ENCODE assay signal across 23 mouse cellular contexts in genomic region chr2:5388381-5388780, GRCm38 (mm10).
A peak's percentile ranks its signal among the peaks of the same experiment; 100 is the strongest.
DNase-seq lines count a peak whose midpoint lies in the region; ATAC-seq and TF ChIP-seq lines count a peak whose summit lies in the region.
"Had no signal": no experiment of that assay in that cellular context is flagged by ENCODE, and none has a peak within 500 bp of the region (broad histone marks: within the 10 kb centered on the region; RNA-seq: fewer than 3 reads in every experiment).

No protein-coding gene starts in this region.

- TF ChIP-seq POLR2A in olfactory bulb, adult 2 months (IDR thresholded peaks at IDR 0.05; ENCODE audit: insufficient read depth, low read depth, low read length), result no peak

- no peak overlapping the region for H3K27ac ChIP-seq in forebrain, embryonic 12.5 days
- H3K27ac ChIP-seq in forebrain, embryonic 15.5 days (replicated peaks), result no peak overlapping the region
- H3K27ac ChIP-seq in layer of hippocampus, adult 2 months, result peak overlapping the region; percentile 19; the same call in 1 of the 2 replicates
- 0 out of 2 replicates have a peak overlapping the region, but pooled peaks have one; percentile 25 for H3K27ac ChIP-seq in olfactory bulb, adult 2 months (ENCODE audit: insufficient read depth, low read depth, low read length)
- H3K27ac ChIP-seq: embryonic facial prominence, embryonic 12.5 days; embryonic facial prominence, embryonic 15.5 days; forebrain, embryonic 10.5 days; forebrain, embryonic 13.5 days had no signal

- peaks cover 3% of the 10 kb centered on the region; the same call in 1 of the 2 replicates for H3K4me1 ChIP-seq in forebrain, embryonic 12.5 days
- H3K4me1 ChIP-seq in forebrain, embryonic 15.5 days, result peaks cover 5% of the 10 kb centered on the region; the same call in 1 of the 2 replicates
- H3K4me1 ChIP-seq in olfactory bulb, adult 2 months (ENCODE audit: control insufficient read depth, insufficient read depth, low read length), result peaks cover 5% of the 10 kb centered on the region
- H3K4me1 ChIP-seq: embryonic facial prominence, embryonic 12.5 days; embryonic facial prominence, embryonic 15.5 days; forebrain, embryonic 10.5 days had no signal

- H3K4me3 ChIP-seq in forebrain, embryonic 12.5 days (replicated peaks), result no peak overlapping the region
- no peak overlapping the region for H3K4me3 ChIP-seq in forebrain, embryonic 15.5 days
- no peak overlapping the region for H3K4me3 ChIP-seq in layer of hippocampus, adult 2 months
- H3K4me3 ChIP-seq in olfactory bulb, adult 2 months (ENCODE audit: insufficient read depth, low read depth, low read length), result no peak overlapping the region
- H3K4me3 ChIP-seq: embryonic facial prominence, embryonic 12.5 days; embryonic facial prominence, embryonic 15.5 days; erythroblast, embryonic 14.5 days; forebrain, embryonic 10.5 days; forebrain, embryonic 13.5 days had no signal

- no peaks in the 10 kb centered on the region for H3K9me3 ChIP-seq in forebrain, embryonic 12.5 days
- H3K9me3 ChIP-seq in forebrain, embryonic 15.5 days, result no peaks in the 10 kb centered on the region
- H3K9me3 ChIP-seq: embryonic facial prominence, embryonic 12.5 days; embryonic facial prominence, embryonic 15.5 days; forebrain, embryonic 10.5 days; forebrain, embryonic 13.5 days had no signal

- no peak for TF ChIP-seq CTCF in layer of hippocampus, adult 2 months (conservative IDR thresholded peaks at IDR 0.05)
- no peak for TF ChIP-seq CTCF in olfactory bulb, adult 2 months (IDR thresholded peaks at IDR 0.05; ENCODE audit: insufficient read depth, low read depth, low read length)

- 86% methylated on average over 7 of the region's 7 CpGs for WGBS in forebrain, embryonic 12.5 days
- 70% methylated on average over 7 of the region's 7 CpGs for WGBS in forebrain, embryonic 15.5 days
- WGBS in olfactory bulb, adult 2 months, result 22% methylated on average over 7 of the region's 7 CpGs

- no peaks in the 10 kb centered on the region for H3K27me3 ChIP-seq in forebrain, embryonic 12.5 days
- no peaks in the 10 kb centered on the region for H3K27me3 ChIP-seq in forebrain, embryonic 15.5 days
- H3K27me3 ChIP-seq: embryonic facial prominence, embryonic 12.5 days; embryonic facial prominence, embryonic 15.5 days; forebrain, embryonic 13.5 days; Patski had no signal

- no peak for DNase-seq in layer of hippocampus, adult 2 months (ENCODE audit: low spot score in 2 of 2)
- DNase-seq in layer of hippocampus, postnatal 25 days (ENCODE audit: extremely low spot score in 1 of 2, low spot score in 1 of 2), result no peak
- DNase-seq in brain, adult 2 months (ENCODE audit: low read depth, low spot score), result peak; percentile 54
- no peak for DNase-seq in embryo, embryonic 9.5 days (ENCODE audit: extremely low spot score)
- no peak for DNase-seq in right cerebral cortex, postnatal 14 days
- DNase-seq: adrenal gland, adult 8-10 months; adrenal gland, postnatal 25 days; cerebellum, adult 11-12 months; cerebellum, adult 2 months; cerebellum, adult 9-10 months; cerebellum, postnatal 10 days; cerebellum, postnatal 25 days had no signal

- 0 out of 2 replicates have a peak overlapping the region, but pooled peaks have one; percentile 2 for H3K9ac ChIP-seq in forebrain, embryonic 12.5 days
- no peak overlapping the region for H3K9ac ChIP-seq in forebrain, embryonic 15.5 days (replicated peaks)
- H3K9ac ChIP-seq: embryonic facial prominence, embryonic 12.5 days; embryonic facial prominence, embryonic 15.5 days; forebrain, embryonic 13.5 days had no signal

- H3K4me2 ChIP-seq in forebrain, embryonic 12.5 days, result no peak overlapping the region
- H3K4me2 ChIP-seq in forebrain, embryonic 15.5 days (replicated peaks), result no peak overlapping the region
- H3K4me2 ChIP-seq: embryonic facial prominence, embryonic 12.5 days; embryonic facial prominence, embryonic 15.5 days; forebrain, embryonic 13.5 days had no signal

- ATAC-seq in forebrain, embryonic 12.5 days (ENCODE audit: low FRiP score), result no peak
- no peak for ATAC-seq in forebrain, embryonic 15.5 days (replicated peaks)
- ATAC-seq: activated CD4-positive, CD25-positive, alpha-beta regulatory T cell, adult 4 months; forebrain, embryonic 13.5 days; forebrain, embryonic 16.5 days; Patski had no signal

- no peaks in the 10 kb centered on the region for H3K36me3 ChIP-seq in forebrain, embryonic 12.5 days (replicated peaks)
- no peaks in the 10 kb centered on the region for H3K36me3 ChIP-seq in forebrain, embryonic 15.5 days
- H3K36me3 ChIP-seq: embryonic facial prominence, embryonic 12.5 days; embryonic facial prominence, embryonic 15.5 days; forebrain, embryonic 10.5 days had no signal

Comparison
In these comparisons a context has a peak if more than half of its experiments do, and no peak if none do; other contexts are left out.
1. H3K27ac ChIP-seq: peak in layer of hippocampus, adult 2 months (single experiment) and olfactory bulb, adult 2 months (single experiment); none in forebrain, embryonic 12.5 days (single experiment) and forebrain, embryonic 15.5 days (single experiment).